Mouse (Mus musculus) liver, embryonic 16.5 days (tissue): ENCODE measurements at regions not wholly inside any gene's neighbourhood (a gene's known extent, or its start where the extent isn't known, plus 50 kb on each side); places are given as distances from the start of the nearest gene placed in this dataset. TPM values are rescaled to one million over a fixed set of nuclear protein-coding genes. Genes with fewer than 3 reads are reported as not detected.

Experiments
- ATAC-seq: fragments of 200-750 bp; cut with Nextera tagmentation; 2 replicates; pipeline ENCODE4 v1.8.0; 2017; ENCODE audit warnings: low read depth, mild to moderate bottlenecking, moderate number of reproducible peaks, moderate library complexity
- H3K27ac ChIP-seq: fragments of 300-500 bp; sonication (generic); 2 replicates; pipeline ENCODE4 v1.5.1; 2014; ENCODE audit warnings: mild to moderate bottlenecking, low read length
- H3K27me3 ChIP-seq: fragments of 300-500 bp; sonication (generic); 2 replicates; pipeline ENCODE4 v1.6.1; 2014; ENCODE audit warnings: low read depth, low read length, mixed read lengths; ENCODE audit not compliant: control insufficient read depth, insufficient read depth
- H3K36me3 ChIP-seq: fragments of 300-500 bp; sonication (generic); 2 replicates; pipeline ENCODE4 v1.6.1; 2014; ENCODE audit warnings: mild to moderate bottlenecking; ENCODE audit not compliant: control insufficient read depth, insufficient read depth
- H3K4me1 ChIP-seq: fragments of 300-500 bp; sonication (generic); 2 replicates; pipeline ENCODE4 v1.6.1; 2014; ENCODE audit warnings: low read depth, low read length, mixed read lengths; ENCODE audit not compliant: control insufficient read depth
- H3K4me2 ChIP-seq: fragments of 300-500 bp; sonication (generic); 2 replicates; pipeline ENCODE4 v1.6.1; 2014; ENCODE audit warnings: low read depth, low read length, mixed read lengths
- H3K4me3 ChIP-seq: fragments of 300-500 bp; sonication (generic); 2 replicates; pipeline ENCODE4 v1.5.1; 2014; ENCODE audit warnings: low read depth, mild to moderate bottlenecking, low read length
- H3K9ac ChIP-seq: fragments of 300-500 bp; sonication (generic); 2 replicates; pipeline ENCODE4 v1.6.1; 2014; ENCODE audit warnings: low read depth, low read length
- H3K9me3 ChIP-seq: fragments of 300-500 bp; sonication (generic); replicated peaks from 2 replicates; pipeline ENCODE4 v1.6.1; 2016; ENCODE audit warnings: low read length; ENCODE audit not compliant: control insufficient read depth
- WGBS: fragments of 180-500 bp; shearing (Covaris S2); extraction: QIAGEN DNeasy Blood & Tissue Kit; methylation state at CpG from one replicate; pipeline ENCODE4 v1.1.7; 2014; ENCODE audit not compliant: insufficient replicate concordance; 5-methylcytosine and 5-hydroxymethylcytosine counted together
- microRNA-seq: library from miRNA; unstranded; fragments of <30 nt; microRNA quantifications from one replicate; pipeline ENCODE4, GENCODE M21; 2016

- Histone ChIP-seq H3K27ac (no peak overlapping the region), H3K36me3 (no peaks in the 10 kb centered on the region), H3K9me3 (no peaks in the 10 kb centered on the region), H3K4me2 (no peak overlapping the region), H3K9ac (no peak overlapping the region), H3K4me3 (no peak overlapping the region), H3K4me1 (no peaks in the 10 kb centered on the region), H3K27me3 (no peaks in the 10 kb centered on the region)
- ATAC-seq: no peak
- WGBS: 23% methylated on average over 8 of the region's 8 CpGs
Observed at GRCm38 (mm10) chr6:94751101-94751440, 51.1 kb upstream of the Lrig1 start.

- 28% methylated on average over 13 of the region's 13 CpGs for WGBS
- H3K27me3 ChIP-seq: no peaks in the 10 kb centered on the region
- no peak overlapping the region for H3K4me3 ChIP-seq
- no peaks in the 10 kb centered on the region for H3K36me3 ChIP-seq
- H3K4me2 ChIP-seq: no peak overlapping the region
- H3K9me3 ChIP-seq: no peaks in the 10 kb centered on the region
- no peak for ATAC-seq
- H3K9ac ChIP-seq: no peak overlapping the region
- no peaks in the 10 kb centered on the region for H3K4me1 ChIP-seq
- H3K27ac ChIP-seq: no peak overlapping the region
Observed at GRCm38 (mm10) chr6:94750228-94751100, 50.5 kb upstream of the Lrig1 start.

Small RNA genes lying in the stretch of these regions (microRNA-seq; reads per million reads assigned to microRNA genes)
- not detected for gene Gm23364
